Mouse (Mus musculus) stomach, postnatal 0 days (tissue): ENCODE data around the gene 4930562C15Rik. TPM values are rescaled to one million over a fixed set of nuclear protein-coding genes. Genes with fewer than 3 reads are reported as not detected.

Source experiments
- ATAC-seq: fragments of 200-750 bp; cut with Nextera tagmentation; 2 replicates; pipeline ENCODE4 v1.8.0; 2017; ENCODE audit not compliant: low FRiP score, low TSS enrichment
- DNase-seq: peaks from one replicate; pipeline ENCODE4 v3.0.0-alpha.2; 2016; ENCODE audit warnings: low spot score
- H3K27ac ChIP-seq: fragments of 300-500 bp; sonication (generic); replicated peaks from 2 replicates; pipeline ENCODE4 v1.5.1; 2014; ENCODE audit warnings: mild to moderate bottlenecking, control low read depth
- H3K27me3 ChIP-seq: fragments of 300-500 bp; sonication (generic); 2 replicates; pipeline ENCODE4 v1.6.1; 2014; ENCODE audit warnings: low read length; ENCODE audit not compliant: control insufficient read depth, insufficient read depth
- H3K36me3 ChIP-seq: fragments of 300-500 bp; sonication (generic); 2 replicates; pipeline ENCODE4 v1.6.1; 2014; ENCODE audit warnings: low read length, mixed read lengths; ENCODE audit not compliant: control insufficient read depth, insufficient read depth
- H3K4me1 ChIP-seq: fragments of 300-500 bp; sonication (generic); replicated peaks from 2 replicates; pipeline ENCODE4 v1.6.1; 2014; ENCODE audit warnings: antibody characterized with exemption; ENCODE audit not compliant: control insufficient read depth, insufficient read depth
- H3K4me2 ChIP-seq: fragments of 300-500 bp; sonication (generic); replicated peaks from 2 replicates; pipeline ENCODE4 v1.6.1; 2014; ENCODE audit warnings: low read depth, mild to moderate bottlenecking, control low read depth, moderate library complexity
- H3K4me3 ChIP-seq: fragments of 300-500 bp; sonication (generic); 2 replicates; pipeline ENCODE4 v1.5.1; 2014; ENCODE audit warnings: low read depth, low read length, control low read depth
- H3K9ac ChIP-seq: fragments of 300-500 bp; sonication (generic); 2 replicates; pipeline ENCODE4 v1.6.1; 2014; ENCODE audit warnings: mild to moderate bottlenecking, low read length, control low read depth, mixed read lengths
- H3K9me3 ChIP-seq: fragments of 300-500 bp; sonication (generic); 2 replicates; pipeline ENCODE4 v1.6.1; 2016; ENCODE audit warnings: low read length; ENCODE audit not compliant: control insufficient read depth
- CTCF ChIP-seq: IDR thresholded peaks from 2 replicates; pipeline ENCODE4 v1.5.1; 2016; ENCODE audit warnings: antibody characterized with exemption, low read depth, mild to moderate bottlenecking, moderate library complexity
- EP300 ChIP-seq: optimal IDR thresholded peaks from 2 replicates; pipeline ENCODE3; 2016; ENCODE audit warnings: antibody characterized with exemption
- WGBS: fragments of 180-500 bp; shearing (Covaris S2); extraction: QIAGEN DNeasy Blood & Tissue Kit; methylation state at CpG from one replicate; pipeline ENCODE4 v1.1.7; 2014; 5-methylcytosine and 5-hydroxymethylcytosine counted together
- polyA plus RNA-seq: library from polyadenylated mRNA; unstranded; fragments of >200 nt; fragmentation: Nextera tagmentation; extraction: Ambion mirVana; gene quantifications from 2 replicates; pipeline ENCODE4 v1.2.1, GENCODE M21; 2015

The 4930562C15Rik gene
- polyA plus RNA-seq, result 0.23 and 0.32 TPM in 2 replicates

- peak; percentile 27 for DNase-seq
- H3K4me3 ChIP-seq, result no peak within 1 kb of the TSS
- H3K27ac ChIP-seq, result no peak within 1 kb of the TSS
These were observed at the start of gene 4930562C15Rik for GRCm38 (mm10) chr16:4835191-4835590. Gene 4930562C15Rik, plus strand, starts transcription at chr16:4835416.

GRCm38 (mm10) chr16:4785706-4786105 is 49.5 kb upstream of the 4930562C15Rik start:
- Histone ChIP-seq H3K4me3 (no peak overlapping the region), H3K9me3 (no peaks in the 10 kb centered on the region), H3K4me2 (no peak overlapping the region), H3K27me3 (no peaks in the 10 kb centered on the region), H3K36me3 (no peaks in the 10 kb centered on the region; the same call in 1 of the 2 replicates), H3K4me1 (0 out of 2 replicates have a peak, but pooled peaks cover 8% of the 10 kb centered on the region), H3K27ac (no peak overlapping the region), H3K9ac (no peak overlapping the region)
- DNase-seq (no peak), ATAC-seq (no peak)
- no peak for TF ChIP-seq CTCF
- 51% methylated on average over 4 of the region's 4 CpGs for WGBS

More at GRCm38 (mm10) chr16:4835191-4835590, at the start of gene 4930562C15Rik:
- Histone ChIP-seq H3K9ac (no peak within 1 kb of the TSS), H3K27me3 (no peaks in the 10 kb centered on the region), H3K9me3 (no peaks in the 10 kb centered on the region), H3K36me3 (no peaks in the 10 kb centered on the region), H3K4me2 (no peak within 1 kb of the TSS), H3K4me1 (no peaks in the 10 kb centered on the region)
- 88% methylated on average over 3 of the region's 3 CpGs for WGBS
- 0 out of 2 replicates have a peak, but pooled peaks have one; percentile 45 for ATAC-seq
- no peak for TF ChIP-seq CTCF
- no peak for TF ChIP-seq EP300

DNA sequence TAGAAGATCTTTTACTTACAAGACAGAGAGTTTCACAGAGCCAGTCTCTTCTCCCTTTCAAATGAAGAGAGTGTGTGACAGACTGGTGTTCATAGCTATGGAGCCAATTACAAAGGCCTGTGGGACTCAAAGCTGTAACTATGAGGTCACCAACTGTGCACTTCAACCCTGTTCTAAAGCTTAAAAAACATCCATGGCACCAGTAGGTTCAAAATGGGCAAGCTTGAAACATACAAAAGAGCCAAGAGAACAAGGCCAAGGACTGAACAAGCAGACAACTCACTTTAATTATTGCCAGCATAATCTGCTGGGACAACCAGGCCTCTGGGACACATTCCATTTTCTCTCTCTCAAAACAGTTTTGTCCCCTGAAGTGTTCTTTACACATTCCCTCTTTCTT is 47.0 kb upstream of the 4930562C15Rik start:
- ATAC-seq, result no peak
- Histone ChIP-seq H3K36me3 (no peaks in the 10 kb centered on the region), H3K4me2 (0 out of 2 replicates have a peak overlapping the region, but pooled peaks have one; percentile 9), H3K9ac (no peak overlapping the region), H3K27me3 (no peaks in the 10 kb centered on the region), H3K4me1 (0 out of 2 replicates have a peak, but pooled peaks cover 8% of the 10 kb centered on the region), H3K27ac (no peak overlapping the region), H3K4me3 (no peak overlapping the region), H3K9me3 (no peaks in the 10 kb centered on the region)
- TF ChIP-seq EP300 (no peak), CTCF (no peak)
- DNase-seq, result no peak

DNA sequence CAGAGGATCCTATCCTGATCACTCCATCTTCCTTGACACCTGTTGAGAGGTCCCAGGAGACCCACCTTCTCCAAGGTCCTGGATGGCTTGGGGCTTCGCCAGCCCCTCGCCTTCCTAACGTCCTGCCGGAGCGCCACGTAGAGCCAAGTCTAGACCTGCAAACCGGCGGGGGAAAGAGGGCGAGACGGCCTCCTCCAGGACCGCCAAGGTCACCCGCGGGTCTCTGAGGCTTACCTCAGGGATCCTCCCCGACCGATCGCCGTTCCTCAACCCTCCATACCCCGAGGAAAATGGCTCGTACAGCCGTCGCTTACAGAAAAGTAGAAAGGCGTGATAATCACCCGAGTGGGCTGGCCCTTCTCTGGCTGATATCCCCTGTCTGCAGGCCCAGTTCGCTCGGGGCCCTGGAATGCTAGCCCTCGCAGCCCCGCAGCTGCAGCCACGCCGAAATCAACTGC is 45.9 kb upstream of the 4930562C15Rik start:
- no peaks in the 10 kb centered on the region for H3K9me3 ChIP-seq
- H3K4me2 ChIP-seq, result peak overlapping the region; percentile 79
- ATAC-seq (peak; percentile 33), DNase-seq (no peak)
- peak overlapping the region; percentile 68 for H3K9ac ChIP-seq
- peak overlapping the region; percentile 56 for H3K4me3 ChIP-seq
- 0% methylated on average over 29 of the region's 29 CpGs for WGBS
- peak overlapping the region; percentile 97 for H3K27ac ChIP-seq
- H3K36me3 ChIP-seq, result no peaks in the 10 kb centered on the region
- TF ChIP-seq EP300, result no peak
- 0 out of 2 replicates have a peak, but pooled peaks have one; percentile 1 for TF ChIP-seq CTCF
- 0 out of 2 replicates have a peak, but pooled peaks cover 8% of the 10 kb centered on the region for H3K4me1 ChIP-seq
- H3K27me3 ChIP-seq, result no peaks in the 10 kb centered on the region

- Histone ChIP-seq H3K4me3 (peak within 1 kb of the TSS; percentile 56), H3K9ac (peak within 1 kb of the TSS; percentile 68), H3K36me3 (no peaks in the 10 kb centered on the region), H3K27ac (peak within 1 kb of the TSS; percentile 97), H3K4me1 (0 out of 2 replicates have a peak, but pooled peaks cover 4% of the 10 kb centered on the region), H3K9me3 (no peaks in the 10 kb centered on the region), H3K4me2 (peak within 1 kb of the TSS; percentile 79), H3K27me3 (no peaks in the 10 kb centered on the region)
- DNase-seq (peak; percentile 93), ATAC-seq (peak; percentile 98)
- under 1% methylated on average over 51 of the region's 51 CpGs for WGBS
- TF ChIP-seq EP300, result no peak
- peak; percentile 15; the same call in 1 of the 2 replicates for TF ChIP-seq CTCF
These were observed 45.2 kb upstream of the 4930562C15Rik start, which contains the start of gene Cdip1 for GRCm38 (mm10) chr16:4789810-4790559. Gene Cdip1, minus strand, starts transcription at chr16:4790292.

GRCm38 (mm10) chr16:4791332-4791731 is 43.9 kb upstream of the 4930562C15Rik start:
- no peak overlapping the region for H3K27ac ChIP-seq
- no peak overlapping the region for H3K9ac ChIP-seq
- WGBS, result 56% methylated on average over 2 of the region's 2 CpGs
- ATAC-seq (no peak), DNase-seq (no peak)
- peak; percentile 74 for TF ChIP-seq CTCF
- no peak for TF ChIP-seq EP300
- H3K9me3 ChIP-seq, result no peaks in the 10 kb centered on the region
- H3K4me2 ChIP-seq, result no peak overlapping the region
- H3K27me3 ChIP-seq, result no peaks in the 10 kb centered on the region
- no peaks in the 10 kb centered on the region for H3K36me3 ChIP-seq
- no peak overlapping the region for H3K4me3 ChIP-seq
- 0 out of 2 replicates have a peak, but pooled peaks cover 4% of the 10 kb centered on the region for H3K4me1 ChIP-seq
